Mouse (Mus musculus) megakaryocyte, embryonic 14.5 days (primary cell): Measurements from ENCODE around the gene Fbxl17.

Experiments
- FLI1 ChIP-seq: IDR thresholded peaks from 2 replicates; pipeline ENCODE4 v1.6.1; 2012; ENCODE audit warnings: low read length, inconsistent platforms, mixed read lengths
- GATA1 ChIP-seq: IDR thresholded peaks from 3 replicates; pipeline ENCODE4 v1.6.1; 2012; ENCODE audit warnings: mixed read lengths, low read length, inconsistent platforms, borderline replicate concordance

GRCm38 (mm10) chr17:63288850-63289249 lies 211.0 kb downstream of the Fbxl17 start:
- no peak for TF ChIP-seq GATA1
- no peak for TF ChIP-seq FLI1
